Mouse (Mus musculus) kidney, adult 2 months (tissue): ENCODE measurements around the gene Ogfrl1.

Source experiments
- CTCF ChIP-seq: fragments of 200-500 bp; conservative IDR thresholded peaks from 2 replicates; pipeline ENCODE4 v1.5.1; 2011; ENCODE audit warnings: low read depth, mild to moderate bottlenecking, control low read depth, low read length, moderate library complexity, mixed read lengths; ENCODE audit not compliant: insufficient read depth, insufficient read length
- POLR2A ChIP-seq: fragments of 200-500 bp; IDR thresholded peaks from one replicate; pipeline ENCODE4 v1.6.1; 2011; ENCODE audit warnings: low read depth, low read length, control low read depth

GRCm38 (mm10) chr1:23379911-23380740 lies 17.4 kb downstream of the Ogfrl1 start:
- TF ChIP-seq CTCF (no peak), POLR2A (no peak)
